Mouse (Mus musculus): ENCODE results near the gene Rbms1. TPM values are rescaled to one million over a fixed set of nuclear protein-coding genes. Genes with fewer than 3 reads are reported as not detected.

The Rbms1 gene
- polyA plus RNA-seq, 1 experiment from 2014 or later, result 40.8 TPM

- Histone ChIP-seq H3K4me2 (replicated peaks) (no peak overlapping the region), H3K4me3 (no peak overlapping the region), H3K9ac (replicated peaks) (no peak overlapping the region), H3K27me3 (peaks cover 31% of the 10 kb centered on the region), H3K4me1 (peaks cover 5% of the 10 kb centered on the region; the same call in 1 of the 2 replicates), H3K27ac (replicated peaks) (no peak overlapping the region), H3K9me3 (no peaks in the 10 kb centered on the region), H3K36me3 (no peaks in the 10 kb centered on the region)
- ATAC-seq (ENCODE audit: low FRiP score, low read depth), result no peak
- WGBS, result 85% methylated on average over 12 of the region's 12 CpGs
These were observed 93.8 kb downstream of the Rbms1 start for GRCm38 (mm10) chr2:60869001-60869743.

- peaks cover 5% of the 10 kb centered on the region; the same call in 1 of the 2 replicates for H3K4me1 ChIP-seq
These were observed 94.8 kb downstream of the Rbms1 start for GRCm38 (mm10) chr2:60868060-60868662.

GRCm38 (mm10) chr2:60867304-60867703, 95.7 kb downstream of the Rbms1 start:
- H3K4me3 ChIP-seq, result no peak overlapping the region
- H3K4me1 ChIP-seq, result peaks cover 5% of the 10 kb centered on the region; the same call in 1 of the 2 replicates
- H3K9ac ChIP-seq (replicated peaks), result no peak overlapping the region
- no peaks in the 10 kb centered on the region for H3K36me3 ChIP-seq
- peaks cover 12% of the 10 kb centered on the region for H3K27me3 ChIP-seq
- no peak for ATAC-seq (ENCODE audit: low FRiP score, low read depth)
- H3K27ac ChIP-seq (replicated peaks), result no peak overlapping the region
- no peak overlapping the region for H3K4me2 ChIP-seq (replicated peaks)
- H3K9me3 ChIP-seq, result no peaks in the 10 kb centered on the region
- 89% methylated on average over 8 of the region's 8 CpGs for WGBS

More at GRCm38 (mm10) chr2:60868060-60868662, 94.8 kb downstream of the Rbms1 start:
- H3K27ac ChIP-seq (replicated peaks), result no peak overlapping the region
- H3K9ac ChIP-seq (replicated peaks), result no peak overlapping the region
- no peaks in the 10 kb centered on the region for H3K36me3 ChIP-seq
- H3K27me3 ChIP-seq, result peaks cover 21% of the 10 kb centered on the region
- H3K4me2 ChIP-seq (replicated peaks), result no peak overlapping the region
- no peaks in the 10 kb centered on the region for H3K9me3 ChIP-seq
- 90% methylated on average over 4 of the region's 4 CpGs for WGBS
- no peak for ATAC-seq (ENCODE audit: low FRiP score, low read depth)
- no peak overlapping the region for H3K4me3 ChIP-seq

GRCm38 (mm10) chr2:60865869-60866268, 97.1 kb downstream of the Rbms1 start:
- no peaks in the 10 kb centered on the region for H3K9me3 ChIP-seq
- no peak for ATAC-seq (ENCODE audit: low FRiP score, low read depth)
- H3K4me3 ChIP-seq, result no peak overlapping the region
- H3K4me2 ChIP-seq (replicated peaks), result no peak overlapping the region
- H3K4me1 ChIP-seq, result peaks cover 1% of the 10 kb centered on the region; the same call in 1 of the 2 replicates
- no peak overlapping the region for H3K27ac ChIP-seq (replicated peaks)
- H3K27me3 ChIP-seq, result no peaks in the 10 kb centered on the region
- no peaks in the 10 kb centered on the region for H3K36me3 ChIP-seq
- no peak overlapping the region for H3K9ac ChIP-seq (replicated peaks)
- 79% methylated on average over 1 of the region's 1 CpGs for WGBS

GRCm38 (mm10) chr2:60864977-60865376, 98.0 kb downstream of the Rbms1 start:
- no peak overlapping the region for H3K27ac ChIP-seq (replicated peaks)
- H3K27me3 ChIP-seq, result no peaks in the 10 kb centered on the region
- no peaks in the 10 kb centered on the region for H3K9me3 ChIP-seq
- 75% methylated on average over 5 of the region's 5 CpGs for WGBS
- no peak overlapping the region for H3K4me3 ChIP-seq
- no peaks in the 10 kb centered on the region for H3K36me3 ChIP-seq
- no peak overlapping the region for H3K9ac ChIP-seq (replicated peaks)
- H3K4me2 ChIP-seq (replicated peaks), result no peak overlapping the region
- H3K4me1 ChIP-seq, result no peaks in the 10 kb centered on the region
- no peak for ATAC-seq (ENCODE audit: low FRiP score, low read depth)

- no peak overlapping the region for H3K4me2 ChIP-seq (replicated peaks)
- H3K4me1 ChIP-seq, result no peaks in the 10 kb centered on the region
- no peak for ATAC-seq (ENCODE audit: low FRiP score, low read depth)
- H3K36me3 ChIP-seq, result no peaks in the 10 kb centered on the region
- H3K9ac ChIP-seq (replicated peaks), result no peak overlapping the region
- H3K4me3 ChIP-seq, result no peak overlapping the region
- WGBS, result 90% methylated on average over 5 of the region's 5 CpGs
- H3K9me3 ChIP-seq, result no peaks in the 10 kb centered on the region
- H3K27ac ChIP-seq (replicated peaks), result no peak overlapping the region
- no peaks in the 10 kb centered on the region for H3K27me3 ChIP-seq
These were observed 98.7 kb downstream of the Rbms1 start for GRCm38 (mm10) chr2:60864256-60864795.

GRCm38 (mm10) chr2:60863827-60864226, 99.2 kb downstream of the Rbms1 start:
- Histone ChIP-seq H3K36me3 (no peaks in the 10 kb centered on the region), H3K27me3 (no peaks in the 10 kb centered on the region), H3K4me2 (replicated peaks) (no peak overlapping the region), H3K9me3 (no peaks in the 10 kb centered on the region), H3K4me1 (no peaks in the 10 kb centered on the region), H3K4me3 (no peak overlapping the region), H3K9ac (replicated peaks) (no peak overlapping the region), H3K27ac (replicated peaks) (no peak overlapping the region)
- ATAC-seq (ENCODE audit: low FRiP score, low read depth), result no peak
- WGBS, result 94% methylated on average over 2 of the region's 2 CpGs

GRCm38 (mm10) chr2:60862913-60863711, 99.9 kb downstream of the Rbms1 start:
- Histone ChIP-seq H3K9ac (replicated peaks) (no peak overlapping the region), H3K4me3 (no peak overlapping the region), H3K9me3 (no peaks in the 10 kb centered on the region), H3K4me1 (no peaks in the 10 kb centered on the region), H3K4me2 (replicated peaks) (no peak overlapping the region), H3K27me3 (no peaks in the 10 kb centered on the region), H3K27ac (replicated peaks) (no peak overlapping the region), H3K36me3 (no peaks in the 10 kb centered on the region)
- 96% methylated on average over 8 of the region's 8 CpGs for WGBS
- ATAC-seq (ENCODE audit: low FRiP score, low read depth), result no peak

- 78% methylated on average over 1 of the region's 1 CpGs for WGBS
- Histone ChIP-seq H3K9me3 (no peaks in the 10 kb centered on the region), H3K27ac (replicated peaks) (no peak overlapping the region), H3K27me3 (0 out of 2 replicates have a peak, but pooled peaks cover 4% of the 10 kb centered on the region), H3K4me1 (no peaks in the 10 kb centered on the region), H3K4me2 (replicated peaks) (no peak overlapping the region), H3K4me3 (no peak overlapping the region), H3K36me3 (no peaks in the 10 kb centered on the region), H3K9ac (replicated peaks) (no peak overlapping the region)
- no peak for ATAC-seq (ENCODE audit: low FRiP score, low read depth)
These were observed 104.9 kb downstream of the Rbms1 start for GRCm38 (mm10) chr2:60858116-60858515.

- WGBS, result 92% methylated on average over 2 of the region's 2 CpGs
- 0 out of 2 replicates have a peak, but pooled peaks cover 4% of the 10 kb centered on the region for H3K27me3 ChIP-seq
- H3K4me3 ChIP-seq, result no peak overlapping the region
- H3K27ac ChIP-seq (replicated peaks), result no peak overlapping the region
- ATAC-seq (ENCODE audit: low FRiP score, low read depth), result no peak
- no peaks in the 10 kb centered on the region for H3K36me3 ChIP-seq
- H3K4me2 ChIP-seq (replicated peaks), result no peak overlapping the region
- no peaks in the 10 kb centered on the region for H3K9me3 ChIP-seq
- H3K9ac ChIP-seq (replicated peaks), result no peak overlapping the region
- H3K4me1 ChIP-seq, result no peaks in the 10 kb centered on the region
These were observed 106.9 kb downstream of the Rbms1 start for GRCm38 (mm10) chr2:60856097-60856496.

GRCm38 (mm10) chr2:60855006-60855405, 108.0 kb downstream of the Rbms1 start:
- no peak for ATAC-seq (ENCODE audit: low FRiP score, low read depth)
- no peaks in the 10 kb centered on the region for H3K4me1 ChIP-seq
- no peaks in the 10 kb centered on the region for H3K9me3 ChIP-seq
- H3K27me3 ChIP-seq, result 0 out of 2 replicates have a peak, but pooled peaks cover 4% of the 10 kb centered on the region
- no peak overlapping the region for H3K4me2 ChIP-seq (replicated peaks)
- 47% methylated on average over 4 of the region's 4 CpGs for WGBS
- no peaks in the 10 kb centered on the region for H3K36me3 ChIP-seq
- H3K27ac ChIP-seq (replicated peaks), result no peak overlapping the region
- H3K4me3 ChIP-seq, result no peak overlapping the region
- no peak overlapping the region for H3K9ac ChIP-seq (replicated peaks)

Measured in midbrain, embryonic 12.5 days (tissue).